Mouse (Mus musculus) urinary bladder, adult 2 months (tissue): ENCODE data around the gene Spint1. TPM values are rescaled to one million over a fixed set of nuclear protein-coding genes. Genes with fewer than 3 reads are reported as not detected.

Experiments used
- DNase-seq: peaks from one replicate; pipeline ENCODE4 v3.0.0; 2022; ENCODE audit warnings: low spot score
- polyA plus RNA-seq: library from polyadenylated mRNA; depleted of rRNA; stranded (reverse); fragments of >200 nt; gene quantifications from 2 replicates; pipeline ENCODE4 v1.2.3, GENCODE M21; 2012; rRNA removed

Spint1 gene
- polyA plus RNA-seq, result 157 and 160 TPM in 2 replicates

DNA sequence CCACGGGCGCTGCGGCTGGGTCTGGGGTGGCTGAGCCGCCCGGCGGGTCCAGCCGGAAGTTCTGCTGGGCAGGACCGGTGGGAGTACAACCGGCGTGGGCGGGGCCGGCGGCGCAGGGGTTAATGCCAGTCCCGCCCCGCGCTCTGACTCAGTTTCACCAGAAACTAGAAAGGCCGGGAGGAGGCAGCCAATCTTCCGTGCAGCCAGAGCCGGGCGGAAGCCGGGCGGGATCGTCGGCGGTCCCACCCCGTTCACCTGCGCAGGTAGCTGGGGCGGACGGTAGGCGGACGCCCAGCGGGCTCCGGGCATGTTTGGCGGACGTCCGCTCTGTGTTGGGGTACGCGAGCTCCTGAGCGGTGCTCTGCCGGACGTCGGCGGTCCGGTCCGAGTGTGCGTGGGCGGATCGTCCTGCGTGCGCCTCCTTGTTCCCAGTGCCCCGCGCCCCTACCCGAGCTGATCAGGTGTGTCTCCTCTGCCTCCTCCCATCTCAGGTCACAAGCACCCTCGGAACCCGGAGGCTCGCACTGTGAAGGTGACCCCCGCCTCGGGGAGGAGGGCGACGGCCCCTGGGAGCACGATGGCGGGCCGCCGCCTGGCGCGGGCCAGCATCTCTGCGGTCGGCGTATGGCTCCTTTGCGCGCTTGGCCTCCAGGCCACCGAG lies at the start of gene Spint1:
Gene Spint1 (plus strand): TSS at position 153 of the 661 bp plus-strand sequence.
- DNase-seq, result peak; percentile 80

- peak; percentile 75 for DNase-seq
Observed at GRCm38 (mm10) chr2:119189029-119189710, 48.0 kb upstream of the Spint1 start.

DNA sequence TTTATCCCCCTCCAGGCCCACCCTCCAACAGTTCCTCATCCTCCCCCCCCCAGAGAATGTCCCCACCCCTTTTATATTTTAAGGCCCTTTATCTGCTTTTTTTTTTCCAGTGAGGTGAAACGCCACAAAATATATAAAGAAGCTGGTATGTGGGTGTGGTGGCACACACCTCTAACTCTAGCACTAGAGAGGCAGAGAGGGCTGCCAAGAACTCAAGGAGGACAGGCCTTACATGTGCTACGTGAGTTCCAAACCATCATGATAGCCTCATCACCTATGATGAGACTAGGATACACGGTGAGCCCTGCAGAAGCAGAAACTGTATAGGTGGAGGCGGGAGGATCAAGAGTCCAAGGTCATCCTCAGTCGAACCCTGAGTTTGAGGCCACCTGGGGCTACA lies 46.2 kb upstream of the Spint1 start:
- DNase-seq, result no peak

GRCm38 (mm10) chr2:119194140-119194539 lies 43.0 kb upstream of the Spint1 start:
- DNase-seq, result no peak

DNA sequence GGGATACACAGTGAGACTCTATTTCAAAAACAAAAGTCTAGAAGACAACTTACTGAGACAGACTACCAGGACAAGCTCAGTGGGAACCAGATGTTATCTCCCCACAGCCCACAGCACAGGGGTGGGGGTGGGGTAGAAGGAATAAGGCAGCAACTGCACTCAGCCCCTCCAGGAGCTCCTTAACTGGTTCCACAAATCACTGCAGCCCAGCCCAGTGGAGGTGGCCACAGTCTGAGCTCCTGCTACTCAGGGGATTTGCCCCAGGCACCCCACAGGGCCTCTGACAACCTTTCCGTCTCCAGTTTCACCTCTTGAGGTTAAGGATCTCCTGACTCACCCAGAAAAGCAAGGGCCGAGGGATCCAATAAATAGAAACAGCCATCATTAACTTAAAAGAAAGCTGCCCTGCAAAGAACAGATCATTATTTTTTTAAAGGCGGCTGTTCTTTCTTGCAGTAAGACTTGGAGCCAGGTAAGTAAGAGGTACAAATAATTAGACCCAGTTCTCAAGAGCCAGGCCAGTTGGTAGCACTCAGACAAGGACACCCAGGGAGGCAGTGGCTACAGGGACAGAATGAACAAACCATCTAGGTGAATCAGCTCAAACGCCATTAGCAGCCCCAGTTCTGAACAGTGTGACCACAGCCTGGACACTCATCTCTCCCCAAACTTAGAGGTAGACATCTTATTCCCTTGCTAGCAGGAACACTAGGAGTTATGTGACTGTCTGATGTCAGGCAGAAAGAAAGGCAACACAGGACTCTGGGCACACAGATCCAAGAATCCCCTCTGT lies 40.6 kb upstream of the Spint1 start:
- no peak for DNase-seq

GRCm38 (mm10) chr2:119197493-119197892 lies 39.7 kb upstream of the Spint1 start:
- no peak for DNase-seq

DNA sequence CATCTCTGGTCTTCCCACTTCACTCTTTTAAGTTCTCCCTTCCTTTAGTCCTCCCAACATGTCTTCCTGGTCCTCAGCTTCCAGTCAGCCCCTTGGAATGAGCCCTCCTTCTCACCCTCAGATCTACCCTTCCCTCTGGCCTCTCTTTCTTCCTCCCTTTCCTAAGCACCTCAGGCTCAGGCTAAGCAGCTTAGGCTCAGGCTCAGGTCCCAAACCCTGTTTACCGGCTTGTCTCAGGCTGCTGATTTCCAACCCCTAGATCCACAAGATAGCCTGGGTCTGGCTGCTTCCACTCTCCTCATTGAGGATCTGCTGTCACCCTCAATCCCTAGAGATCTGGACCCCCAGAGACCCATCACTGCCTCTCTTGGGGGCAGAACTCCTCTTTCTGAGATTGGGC lies 39.1 kb upstream of the Spint1 start:
- DNase-seq, result no peak

GRCm38 (mm10) chr2:119198934-119199333 lies 38.2 kb upstream of the Spint1 start:
- DNase-seq, result no peak

DNA sequence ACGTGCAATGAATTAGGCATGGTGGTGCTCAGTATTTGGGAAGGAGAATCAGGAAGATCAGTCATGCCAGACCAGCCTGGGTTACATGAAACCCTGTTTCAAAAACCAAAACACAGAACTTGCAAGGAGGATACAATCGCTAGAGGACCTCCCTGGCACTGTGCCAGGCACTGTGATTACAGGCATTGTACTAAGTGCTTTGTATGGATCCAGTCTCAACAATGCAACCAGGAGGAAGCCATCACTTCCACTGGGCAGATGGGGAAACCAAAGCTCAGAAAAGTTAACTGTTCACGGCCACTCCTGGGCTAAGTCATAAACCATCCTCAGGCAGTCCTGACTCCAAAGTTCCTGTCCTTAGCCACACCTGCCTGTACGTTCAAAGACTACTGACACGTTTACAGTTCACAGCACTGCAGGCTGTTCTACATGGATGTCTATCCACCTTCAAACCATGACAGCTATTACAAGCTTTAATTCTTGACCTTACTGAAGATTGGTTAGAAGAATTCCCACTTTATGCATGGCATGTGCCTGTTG lies 34.2 kb upstream of the Spint1 start:
- DNase-seq, result no peak

DNA sequence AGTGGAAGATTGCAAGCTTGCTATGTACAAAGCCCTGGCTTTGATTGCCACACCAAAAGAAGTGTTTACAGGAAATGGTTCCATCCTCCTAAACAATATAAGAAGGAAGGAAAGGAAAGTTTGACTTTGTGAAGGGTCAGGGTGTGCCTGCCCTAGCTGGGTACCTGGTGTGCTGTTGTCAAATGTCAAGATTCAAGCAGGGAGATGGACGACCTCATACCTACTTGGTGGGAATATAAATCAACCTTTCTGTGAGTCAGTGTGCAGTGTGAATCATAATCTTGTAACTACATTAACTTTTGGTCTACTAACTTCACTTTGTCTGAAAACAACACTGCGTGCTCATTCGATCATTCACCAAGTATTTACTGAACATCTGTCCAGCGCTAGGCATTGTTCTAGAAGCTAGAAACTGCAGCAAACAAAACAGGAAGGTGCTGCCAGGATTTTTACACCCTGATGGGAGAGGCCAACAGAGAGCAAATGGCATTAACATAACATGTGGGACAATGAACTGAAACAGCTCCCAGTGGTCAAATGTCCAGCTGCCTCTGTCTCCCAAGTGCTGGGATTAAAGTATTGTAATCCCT lies 33.2 kb upstream of the Spint1 start:
- DNase-seq, result no peak

- DNase-seq, result no peak
Observed at GRCm38 (mm10) chr2:119207961-119208343, 29.2 kb upstream of the Spint1 start.

DNA sequence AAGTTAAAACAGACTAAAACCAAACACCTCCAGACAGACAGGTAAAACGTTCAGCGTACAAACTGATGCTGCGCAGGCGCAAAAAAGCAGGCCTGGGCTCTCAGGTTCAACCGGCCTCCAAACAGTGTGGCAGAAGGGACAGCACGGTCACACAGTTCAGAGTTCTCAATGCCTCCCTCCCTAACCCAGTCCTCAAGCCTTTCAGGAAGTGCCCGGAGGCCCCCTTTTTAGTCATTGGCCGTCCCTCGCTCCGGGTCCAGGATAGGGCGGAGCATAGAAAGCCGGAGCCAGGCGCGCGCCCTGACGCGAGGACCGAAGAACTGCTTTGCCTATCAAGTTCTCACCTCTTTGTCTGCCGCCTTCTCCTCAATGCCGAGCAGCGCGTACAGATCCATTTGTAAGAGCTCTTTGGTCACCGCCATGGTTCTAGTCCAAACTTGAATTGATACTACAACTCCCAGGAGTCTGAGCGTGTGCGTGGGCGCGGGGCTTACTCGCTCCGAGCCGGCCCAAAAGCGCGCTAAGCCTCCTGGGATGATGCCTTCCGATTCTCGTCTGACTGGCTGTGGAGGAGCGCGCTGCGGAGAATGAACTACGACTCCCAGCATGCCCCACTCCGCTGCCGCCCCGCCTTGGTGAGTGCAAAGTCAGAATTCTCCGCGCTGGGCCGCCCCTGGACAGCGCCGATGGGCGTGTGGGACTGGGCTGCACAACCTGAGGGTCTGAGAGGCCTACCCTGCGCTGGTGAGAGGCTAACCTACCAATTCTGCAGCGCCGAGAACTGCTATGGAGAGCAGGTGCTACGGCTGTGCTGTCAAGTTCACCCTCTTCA lies 28.6 kb upstream of the Spint1 start, which contains the start of the genes Zfyve19 and Dnajc17:
Gene Zfyve19 (plus strand): TSS at position 274 of the 832 bp plus-strand sequence.
Gene Dnajc17 (minus strand): TSS at position 452 of the 832 bp plus-strand sequence.
- DNase-seq, result peak; percentile 86

- DNase-seq, result no peak
Observed at GRCm38 (mm10) chr2:119209176-119209507, 28.0 kb upstream of the Spint1 start.

GRCm38 (mm10) chr2:119229775-119230704 lies 7.1 kb upstream of the Spint1 start, which contains the start of gene Ppp1r14d:
TSS of gene Ppp1r14d (minus strand) at chr2:119229906.
- no peak for DNase-seq

GRCm38 (mm10) chr2:119236682-119237209 lies 416 bp upstream of the Spint1 start:
- DNase-seq, result no peak

GRCm38 (mm10) chr2:119237871-119238220 lies 684 bp downstream of the Spint1 start:
- no peak for DNase-seq

DNA sequence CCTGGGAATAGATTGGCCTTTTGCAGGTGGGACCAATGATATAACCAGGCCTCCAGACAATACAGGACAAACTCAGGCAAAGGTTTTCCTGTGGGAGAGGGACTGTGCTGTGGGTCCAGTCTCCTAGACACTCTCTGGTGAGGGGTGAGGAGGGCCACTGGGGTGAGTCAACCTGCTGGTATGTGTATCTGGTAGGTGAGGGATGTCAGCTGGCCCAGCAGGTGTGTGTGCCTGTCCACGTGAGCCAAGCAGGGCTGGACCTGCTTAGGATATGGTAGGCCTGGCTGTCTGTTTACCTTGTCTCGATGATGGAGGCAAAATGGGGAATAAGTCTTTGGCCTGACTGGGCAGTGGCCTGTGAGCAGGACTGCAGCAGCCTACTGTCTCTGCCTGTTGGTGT lies 1.5 kb downstream of the Spint1 start:
- DNase-seq, result peak; percentile 56

GRCm38 (mm10) chr2:119240075-119240818 lies 3.1 kb downstream of the Spint1 start:
- DNase-seq, result no peak

DNA sequence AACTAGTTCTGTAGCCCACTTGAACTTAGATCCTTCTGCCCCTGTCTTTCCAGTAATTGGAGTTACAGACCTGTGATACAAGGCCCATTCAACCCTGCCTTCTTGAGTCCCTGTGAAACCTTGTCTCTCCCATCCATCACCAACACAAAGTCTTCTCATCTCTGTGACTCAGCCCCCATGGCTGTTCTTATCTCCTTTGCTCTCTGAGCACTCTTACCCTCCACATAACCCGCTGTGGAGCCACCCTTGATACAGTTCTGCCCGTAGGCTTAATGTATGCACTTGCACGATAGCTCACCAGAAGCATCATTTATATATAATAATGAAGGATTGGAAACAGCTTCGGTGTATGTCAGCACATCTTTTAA lies 3.6 kb downstream of the Spint1 start:
- DNase-seq, result no peak
